Mouse (Mus musculus): ENCODE data around the gene Cyp39a1. TPM values are rescaled to one million over a fixed set of nuclear protein-coding genes. Genes with fewer than 3 reads are reported as not detected.

The Cyp39a1 gene
- 2.7 and 3.5 TPM in 2 replicates for polyA plus RNA-seq (2012; rRNA removed)

GRCm38 (mm10) chr17:43667290-43667843, at the start of gene Cyp39a1:
Gene Cyp39a1, plus strand, starts transcription at chr17:43667425.

GRCm38 (mm10) chr17:43629496-43630426, 37.5 kb upstream of the Cyp39a1 start, which contains the start of gene Tdrd6:
Gene Tdrd6, minus strand, starts transcription at chr17:43630299.

GRCm38 (mm10) chr17:43666576-43667289, 492 bp upstream of the Cyp39a1 start, which contains the start of gene Slc25a27:
Gene Slc25a27, minus strand, starts transcription at chr17:43667214.

Other genes with a start within 250 kb of the Cyp39a1 start
- gene Mep1a, start 164.6 kb upstream of the Cyp39a1 start, polyA plus RNA-seq (2012; rRNA removed) = 0.05 and 0.07 TPM in 2 replicates
- 0.54 and 0.96 TPM in 2 replicates for gene Ankrd66, start 123.8 kb upstream of the Cyp39a1 start, polyA plus RNA-seq (2012; rRNA removed)
- gene Pla2g7, start 99.3 kb upstream of the Cyp39a1 start, polyA plus RNA-seq (2012; rRNA removed) = 22.3 and 37.1 TPM in 2 replicates
- 1.9 and 2.3 TPM in 2 replicates for gene Tdrd6, start 37.1 kb upstream of the Cyp39a1 start, polyA plus RNA-seq (2012; rRNA removed)
- 67.3 and 69.4 TPM in 2 replicates for gene Slc25a27, start 211 bp upstream of the Cyp39a1 start, polyA plus RNA-seq (2012; rRNA removed)
- 53.1 and 53.7 TPM in 2 replicates for gene Rcan2, start 133.9 kb downstream of the Cyp39a1 start, polyA plus RNA-seq (2012; rRNA removed)

Measured in central nervous system, embryonic 18 days (tissue).